Mouse (Mus musculus): ENCODE results near the gene Coro1a. TPM values are rescaled to one million over a fixed set of nuclear protein-coding genes. Genes with fewer than 3 reads are reported as not detected.

Coro1a gene
- 175 TPM for polyA plus RNA-seq (2014; fragmentation: Illumina TruSeq; extraction: RNeasy Lipid Tissue Mini Kit (QIAGEN cat#74804); ENCODE audit: insufficient read depth, low read depth, low replicate concordance)

GRCm38 (mm10) chr7:126707442-126708174 lies at the start of gene Coro1a:
TSS of gene Coro1a (minus strand) at chr7:126707787.

GRCm38 (mm10) chr7:126695631-126696207 lies 11.9 kb downstream of the Coro1a start, which contains the start of gene Slx1b:
TSS of gene Slx1b (minus strand) at chr7:126695784.

DNA sequence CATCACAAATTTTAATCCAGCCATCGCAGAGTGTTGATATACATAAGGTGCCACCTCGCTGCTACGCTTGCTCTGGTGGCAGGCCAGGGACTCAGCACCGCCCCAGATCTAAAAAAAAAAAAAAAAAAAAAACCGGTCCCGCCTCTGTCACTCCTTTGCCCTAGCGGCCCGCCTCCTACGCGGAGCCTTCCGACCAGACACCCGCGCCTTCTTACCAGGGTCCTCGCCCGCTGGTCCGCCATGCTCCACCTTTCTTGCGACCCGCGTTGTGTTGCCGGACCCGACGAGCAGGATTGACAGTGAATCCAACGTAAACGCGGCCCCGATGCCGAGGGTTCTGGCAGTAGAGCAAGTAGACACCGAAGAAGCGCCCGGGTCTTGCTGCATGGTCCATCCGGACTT lies 12.4 kb downstream of the Coro1a start, which contains the start of gene Bola2:
Gene Bola2 (plus strand): TSS at position 192 of the 402 bp plus-strand sequence.

GRCm38 (mm10) chr7:126676207-126676606 lies 31.4 kb downstream of the Coro1a start, which contains the start of gene Sult1a1:
TSS of gene Sult1a1 (minus strand) at chr7:126676432.

Other genes with a start within 250 kb of the Coro1a start
- 1.8 TPM for gene Atp2a1, start 244.7 kb downstream of the Coro1a start, polyA plus RNA-seq (2014; fragmentation: Illumina TruSeq; extraction: RNeasy Lipid Tissue Mini Kit (QIAGEN cat#74804); ENCODE audit: insufficient read depth, low read depth, low replicate concordance)
- 17.9 TPM for gene Sh2b1, start 232.4 kb downstream of the Coro1a start, polyA plus RNA-seq (2014; fragmentation: Illumina TruSeq; extraction: RNeasy Lipid Tissue Mini Kit (QIAGEN cat#74804); ENCODE audit: insufficient read depth, low read depth, low replicate concordance)
- gene Tufm, start 220.4 kb downstream of the Coro1a start, polyA plus RNA-seq (2014; fragmentation: Illumina TruSeq; extraction: RNeasy Lipid Tissue Mini Kit (QIAGEN cat#74804); ENCODE audit: insufficient read depth, low read depth, low replicate concordance), result 43.5 TPM
- 21.0 TPM for gene Atxn2l, start 204.3 kb downstream of the Coro1a start, polyA plus RNA-seq (2014; fragmentation: Illumina TruSeq; extraction: RNeasy Lipid Tissue Mini Kit (QIAGEN cat#74804); ENCODE audit: insufficient read depth, low read depth, low replicate concordance)
- gene Eif3c, start 141.4 kb downstream of the Coro1a start, polyA plus RNA-seq (2014; fragmentation: Illumina TruSeq; extraction: RNeasy Lipid Tissue Mini Kit (QIAGEN cat#74804); ENCODE audit: insufficient read depth, low read depth, low replicate concordance), result 62.9 TPM
- gene Apobr, start 122.8 kb downstream of the Coro1a start, polyA plus RNA-seq (2014; fragmentation: Illumina TruSeq; extraction: RNeasy Lipid Tissue Mini Kit (QIAGEN cat#74804); ENCODE audit: insufficient read depth, low read depth, low replicate concordance), result 8.5 TPM
- 29.4 TPM for gene Cln3, start 122.0 kb downstream of the Coro1a start, polyA plus RNA-seq (2014; fragmentation: Illumina TruSeq; extraction: RNeasy Lipid Tissue Mini Kit (QIAGEN cat#74804); ENCODE audit: insufficient read depth, low read depth, low replicate concordance)
- 0.32 TPM for gene Il27, start 112.8 kb downstream of the Coro1a start, polyA plus RNA-seq (2014; fragmentation: Illumina TruSeq; extraction: RNeasy Lipid Tissue Mini Kit (QIAGEN cat#74804); ENCODE audit: insufficient read depth, low read depth, low replicate concordance)
- 293 TPM for gene Nupr1, start 76.9 kb downstream of the Coro1a start, polyA plus RNA-seq (2014; fragmentation: Illumina TruSeq; extraction: RNeasy Lipid Tissue Mini Kit (QIAGEN cat#74804); ENCODE audit: insufficient read depth, low read depth, low replicate concordance)
- 42.0 TPM for gene Sgf29, start 58.5 kb downstream of the Coro1a start, polyA plus RNA-seq (2014; fragmentation: Illumina TruSeq; extraction: RNeasy Lipid Tissue Mini Kit (QIAGEN cat#74804); ENCODE audit: insufficient read depth, low read depth, low replicate concordance)
- 90.2 TPM for gene Sult1a1, start 31.4 kb downstream of the Coro1a start, polyA plus RNA-seq (2014; fragmentation: Illumina TruSeq; extraction: RNeasy Lipid Tissue Mini Kit (QIAGEN cat#74804); ENCODE audit: insufficient read depth, low read depth, low replicate concordance)
- 50.0 TPM for gene Bola2, start 12.4 kb downstream of the Coro1a start, polyA plus RNA-seq (2014; fragmentation: Illumina TruSeq; extraction: RNeasy Lipid Tissue Mini Kit (QIAGEN cat#74804); ENCODE audit: insufficient read depth, low read depth, low replicate concordance)
- 7.2 TPM for gene Slx1b, start 12.0 kb downstream of the Coro1a start, polyA plus RNA-seq (2014; fragmentation: Illumina TruSeq; extraction: RNeasy Lipid Tissue Mini Kit (QIAGEN cat#74804); ENCODE audit: insufficient read depth, low read depth, low replicate concordance)
- 260 TPM for gene Mapk3, start 51.8 kb upstream of the Coro1a start, polyA plus RNA-seq (2014; fragmentation: Illumina TruSeq; extraction: RNeasy Lipid Tissue Mini Kit (QIAGEN cat#74804); ENCODE audit: insufficient read depth, low read depth, low replicate concordance)
- gene Gdpd3, start 58.5 kb upstream of the Coro1a start, polyA plus RNA-seq (2014; fragmentation: Illumina TruSeq; extraction: RNeasy Lipid Tissue Mini Kit (QIAGEN cat#74804); ENCODE audit: insufficient read depth, low read depth, low replicate concordance), result 7.1 TPM
- 159 TPM for gene Ypel3, start 69.2 kb upstream of the Coro1a start, polyA plus RNA-seq (2014; fragmentation: Illumina TruSeq; extraction: RNeasy Lipid Tissue Mini Kit (QIAGEN cat#74804); ENCODE audit: insufficient read depth, low read depth, low replicate concordance)
- 1.3 TPM for gene Tbx6, start 73.7 kb upstream of the Coro1a start, polyA plus RNA-seq (2014; fragmentation: Illumina TruSeq; extraction: RNeasy Lipid Tissue Mini Kit (QIAGEN cat#74804); ENCODE audit: insufficient read depth, low read depth, low replicate concordance)
- 98.9 TPM for gene Ppp4c, start 84.7 kb upstream of the Coro1a start, polyA plus RNA-seq (2014; fragmentation: Illumina TruSeq; extraction: RNeasy Lipid Tissue Mini Kit (QIAGEN cat#74804); ENCODE audit: insufficient read depth, low read depth, low replicate concordance)
- 1.8 TPM for gene Fam57b, start 89.9 kb upstream of the Coro1a start, polyA plus RNA-seq (2014; fragmentation: Illumina TruSeq; extraction: RNeasy Lipid Tissue Mini Kit (QIAGEN cat#74804); ENCODE audit: insufficient read depth, low read depth, low replicate concordance)
- not detected for gene 4930451I11Rik, start 123.9 kb upstream of the Coro1a start, polyA plus RNA-seq (2014; fragmentation: Illumina TruSeq; extraction: RNeasy Lipid Tissue Mini Kit (QIAGEN cat#74804); ENCODE audit: insufficient read depth, low read depth, low replicate concordance)
- 0.11 TPM for gene Doc2a, start 139.6 kb upstream of the Coro1a start, polyA plus RNA-seq (2014; fragmentation: Illumina TruSeq; extraction: RNeasy Lipid Tissue Mini Kit (QIAGEN cat#74804); ENCODE audit: insufficient read depth, low read depth, low replicate concordance)
- gene Hirip3, start 154.2 kb upstream of the Coro1a start, polyA plus RNA-seq (2014; fragmentation: Illumina TruSeq; extraction: RNeasy Lipid Tissue Mini Kit (QIAGEN cat#74804); ENCODE audit: insufficient read depth, low read depth, low replicate concordance), result 7.5 TPM
- gene Ino80e, start 154.6 kb upstream of the Coro1a start, polyA plus RNA-seq (2014; fragmentation: Illumina TruSeq; extraction: RNeasy Lipid Tissue Mini Kit (QIAGEN cat#74804); ENCODE audit: insufficient read depth, low read depth, low replicate concordance), result 48.2 TPM
- gene Taok2, start 176.9 kb upstream of the Coro1a start, polyA plus RNA-seq (2014; fragmentation: Illumina TruSeq; extraction: RNeasy Lipid Tissue Mini Kit (QIAGEN cat#74804); ENCODE audit: insufficient read depth, low read depth, low replicate concordance), result 60.3 TPM
- 57.2 TPM for gene Tmem219, start 215.1 kb upstream of the Coro1a start, polyA plus RNA-seq (2014; fragmentation: Illumina TruSeq; extraction: RNeasy Lipid Tissue Mini Kit (QIAGEN cat#74804); ENCODE audit: insufficient read depth, low read depth, low replicate concordance)
- gene Kctd13, start 221.1 kb upstream of the Coro1a start, polyA plus RNA-seq (2014; fragmentation: Illumina TruSeq; extraction: RNeasy Lipid Tissue Mini Kit (QIAGEN cat#74804); ENCODE audit: insufficient read depth, low read depth, low replicate concordance), result 6.6 TPM
- not detected for gene Asphd1, start 241.8 kb upstream of the Coro1a start, polyA plus RNA-seq (2014; fragmentation: Illumina TruSeq; extraction: RNeasy Lipid Tissue Mini Kit (QIAGEN cat#74804); ENCODE audit: insufficient read depth, low read depth, low replicate concordance)
- gene Sez6l2, start 242.8 kb upstream of the Coro1a start, polyA plus RNA-seq (2014; fragmentation: Illumina TruSeq; extraction: RNeasy Lipid Tissue Mini Kit (QIAGEN cat#74804); ENCODE audit: insufficient read depth, low read depth, low replicate concordance), result 0.34 TPM